Mouse (Mus musculus): Measurements from ENCODE around the gene Vmn2r96.
"Not testable (repeated sequence)": the region's sequence is repeated elsewhere in the genome, so short reads cannot be mapped to it uniquely, and the experiment has no call there.

Vmn2r96 gene
- long read RNA-seq, experiment 1: 0 reads
- long read RNA-seq, experiment 2: 0 reads

GRCm38 (mm10) chr17:18572851-18573250, at the start of gene Vmn2r96:
Gene Vmn2r96, plus strand, starts transcription at chr17:18573151.
- intact Hi-C loops (cut with DNase I): not testable (repeated sequence)

GRCm38 (mm10) chr17:18523371-18523770, 49.6 kb upstream of the Vmn2r96 start:
- intact Hi-C loops (cut with DNase I): no loop called here

GRCm38 (mm10) chr17:18523991-18524390, 49.0 kb upstream of the Vmn2r96 start:
- intact Hi-C loops (cut with DNase I): no loop called here

GRCm38 (mm10) chr17:18558212-18559158, 14.5 kb upstream of the Vmn2r96 start:
- intact Hi-C loops (cut with DNase I): not testable (repeated sequence)

GRCm38 (mm10) chr17:18566186-18566585, 6.8 kb upstream of the Vmn2r96 start:
- intact Hi-C loops (cut with DNase I): not testable (repeated sequence)

GRCm38 (mm10) chr17:18615151-18615550, 42.2 kb downstream of the Vmn2r96 start:
- intact Hi-C loops (cut with DNase I): not testable (repeated sequence)

- intact Hi-C loops (cut with DNase I): no loop called here
These were observed 53.6 kb downstream of the Vmn2r96 start for GRCm38 (mm10) chr17:18626532-18626931.

Data from adrenal gland (tissue).